Mouse (Mus musculus): ENCODE data around the gene 6030408B16Rik.

6030408B16Rik gene

GRCm38 (mm10) chr15:101267053-101268032 lies 25.7 kb upstream of the 6030408B16Rik start:
- DNase-seq: peak; percentile 52

- no peak for DNase-seq
These were observed 22.8 kb upstream of the 6030408B16Rik start for GRCm38 (mm10) chr15:101270101-101270820.

- no peak for DNase-seq
These were observed 21.9 kb upstream of the 6030408B16Rik start for GRCm38 (mm10) chr15:101271107-101271506.

- no peak for DNase-seq
These were observed 21.5 kb upstream of the 6030408B16Rik start for GRCm38 (mm10) chr15:101271513-101271912.

GRCm38 (mm10) chr15:101274380-101274779 lies 18.6 kb upstream of the 6030408B16Rik start:
- DNase-seq: no peak

- DNase-seq: no peak
These were observed 15.6 kb upstream of the 6030408B16Rik start for GRCm38 (mm10) chr15:101277351-101277899.

- DNase-seq: no peak
These were observed 14.4 kb upstream of the 6030408B16Rik start for GRCm38 (mm10) chr15:101278589-101278988.

- DNase-seq: no peak
These were observed 13.5 kb upstream of the 6030408B16Rik start for GRCm38 (mm10) chr15:101279430-101279999.

GRCm38 (mm10) chr15:101282471-101282870 lies 10.5 kb upstream of the 6030408B16Rik start:
- no peak for DNase-seq

- peak; percentile 71 for DNase-seq
These were observed 9.7 kb upstream of the 6030408B16Rik start for GRCm38 (mm10) chr15:101283183-101283910.

- peak; percentile 95 for DNase-seq
These were observed 8.9 kb upstream of the 6030408B16Rik start, which contains the start of gene Atg101 for GRCm38 (mm10) chr15:101283911-101284750. TSS of gene Atg101 (plus strand) at chr15:101284272.

- peak; percentile 32 for DNase-seq
These were observed 6.8 kb upstream of the 6030408B16Rik start for GRCm38 (mm10) chr15:101286129-101286770.

GRCm38 (mm10) chr15:101287361-101287760 lies 5.7 kb upstream of the 6030408B16Rik start:
- no peak for DNase-seq

GRCm38 (mm10) chr15:101290354-101290753 lies 2.7 kb upstream of the 6030408B16Rik start:
- DNase-seq: no peak

GRCm38 (mm10) chr15:101292012-101292411 lies 1.0 kb upstream of the 6030408B16Rik start:
- DNase-seq: no peak

- DNase-seq: no peak
These were observed 1.2 kb downstream of the 6030408B16Rik start for GRCm38 (mm10) chr15:101294028-101294894.

GRCm38 (mm10) chr15:101295106-101295505 lies 2.1 kb downstream of the 6030408B16Rik start:
- no peak for DNase-seq

- DNase-seq: no peak
These were observed 2.6 kb downstream of the 6030408B16Rik start for GRCm38 (mm10) chr15:101295616-101296015.

GRCm38 (mm10) chr15:101296091-101296490 lies 3.1 kb downstream of the 6030408B16Rik start:
- no peak for DNase-seq

- DNase-seq: no peak
These were observed 5.0 kb downstream of the 6030408B16Rik start for GRCm38 (mm10) chr15:101297988-101298387.

All from thymus, postnatal 14 days (tissue).